Mouse (Mus musculus) lung, postnatal 0 days (tissue): Measurements from ENCODE around the gene Mapk8ip2.

Source experiments
- CTCF ChIP-seq: IDR thresholded peaks from 2 replicates; pipeline ENCODE4 v1.5.1; 2016; ENCODE audit warnings: antibody characterized with exemption, mild to moderate bottlenecking
- EP300 ChIP-seq: IDR thresholded peaks from 2 replicates; pipeline ENCODE4 v1.6.1; 2016; ENCODE audit warnings: antibody characterized with exemption, mild to moderate bottlenecking, control low read depth

- TF ChIP-seq EP300 (no peak), CTCF (no peak)
Measured at GRCm38 (mm10) chr15:89460298-89460697, 6.6 kb downstream of the Mapk8ip2 start.
